Mouse (Mus musculus) spleen, adult 2 months (tissue): ENCODE measurements at regions not wholly inside any gene's neighbourhood (a gene's known extent, or its start where the extent isn't known, plus 50 kb on each side); places are given as distances from the start of the nearest gene placed in this dataset.

ENCODE experiments used
- DNase-seq, 2 experiments: peaks; one replicate each; pipeline versions ENCODE4 v3.0.0 to v3.0.0-alpha.2; 2012 to 2021; ENCODE audit warnings: low spot score in 2 of 2, low read depth in 1 of 2
- H3K27ac ChIP-seq: fragments of 200-500 bp; 2 replicates; pipeline ENCODE4 v1.5.1; 2012; ENCODE audit warnings: low read length, inconsistent platforms; ENCODE audit not compliant: insufficient read depth
- H3K27me3 ChIP-seq: fragments of 200-500 bp; 2 replicates; pipeline ENCODE4 v1.6.1; 2012; ENCODE audit warnings: mild to moderate bottlenecking, moderate library complexity, low read length, inconsistent platforms; ENCODE audit not compliant: control insufficient read depth, insufficient read depth
- H3K36me3 ChIP-seq: fragments of 200-500 bp; 2 replicates; pipeline ENCODE4 v1.6.1; 2012; ENCODE audit warnings: mild to moderate bottlenecking, low read length, inconsistent platforms; ENCODE audit not compliant: control insufficient read depth, insufficient read depth
- H3K4me1 ChIP-seq: fragments of 200-500 bp; 2 replicates; pipeline ENCODE4 v1.6.1; 2011; ENCODE audit warnings: inconsistent platforms; ENCODE audit not compliant: control insufficient read depth, insufficient read depth, insufficient read length
- H3K4me3 ChIP-seq: fragments of 200-500 bp; 2 replicates; pipeline ENCODE4 v1.5.1; 2011; ENCODE audit warnings: mild to moderate bottlenecking, inconsistent platforms; ENCODE audit not compliant: insufficient read depth, insufficient read length; ENCODE audit errors: extremely low read depth
- CTCF ChIP-seq: fragments of 200-500 bp; IDR thresholded peaks from 2 replicates; pipeline ENCODE4 v1.5.1; 2011; ENCODE audit warnings: mild to moderate bottlenecking, inconsistent platforms; ENCODE audit not compliant: insufficient read depth, insufficient read length, insufficient replicate concordance; ENCODE audit errors: extremely low read depth
- POLR2A ChIP-seq: fragments of 200-500 bp; IDR thresholded peaks from 2 replicates; pipeline ENCODE4 v1.6.1; 2011; ENCODE audit warnings: low read depth, low read length, inconsistent platforms
- WGBS: fragments of 180-500 bp; shearing (Covaris S2); methylation state at CpG from one replicate; pipeline ENCODE4 v1.1.7; 2018; 5-methylcytosine and 5-hydroxymethylcytosine counted together

- WGBS: 90% methylated on average over 5 of the region's 5 CpGs
- no peaks in the 10 kb centered on the region for H3K27me3 ChIP-seq
- H3K4me1 ChIP-seq: no peaks in the 10 kb centered on the region
- TF ChIP-seq POLR2A (no peak), CTCF (no peak)
- DNase-seq: no peak
- no peak overlapping the region for H3K4me3 ChIP-seq
- H3K27ac ChIP-seq: no peak overlapping the region
- no peaks in the 10 kb centered on the region for H3K36me3 ChIP-seq
These were observed 598.4 kb upstream of the Fam92a start for GRCm38 (mm10) chr4:12770131-12770780.

- no peaks in the 10 kb centered on the region for H3K27me3 ChIP-seq
- H3K4me3 ChIP-seq: no peak overlapping the region
- DNase-seq: no peak
- no peak overlapping the region for H3K27ac ChIP-seq
- no peaks in the 10 kb centered on the region for H3K36me3 ChIP-seq
- TF ChIP-seq POLR2A (no peak), CTCF (no peak)
- no peaks in the 10 kb centered on the region for H3K4me1 ChIP-seq
These were observed 597.3 kb upstream of the Fam92a start for GRCm38 (mm10) chr4:12769092-12769491.

- TF ChIP-seq POLR2A (no peak), CTCF (no peak)
- DNase-seq: no peak
These were observed 594.9 kb upstream of the Fam92a start for GRCm38 (mm10) chr4:12766763-12767162.

GRCm38 (mm10) chr4:12750817-12751216, 579.0 kb upstream of the Fam92a start:
- Histone ChIP-seq H3K27ac (no peak overlapping the region), H3K27me3 (no peaks in the 10 kb centered on the region), H3K4me3 (no peak overlapping the region), H3K36me3 (no peaks in the 10 kb centered on the region), H3K4me1 (no peaks in the 10 kb centered on the region)
- TF ChIP-seq CTCF: no peak
- no peak for TF ChIP-seq POLR2A
- DNase-seq: no peak
- 87% methylated on average over 2 of the region's 2 CpGs for WGBS

More at GRCm38 (mm10) chr4:12766763-12767162, 594.9 kb upstream of the Fam92a start:
- WGBS: 83% methylated on average over 1 of the region's 1 CpGs
- Histone ChIP-seq H3K4me1 (no peaks in the 10 kb centered on the region), H3K36me3 (no peaks in the 10 kb centered on the region), H3K4me3 (no peak overlapping the region), H3K27me3 (no peaks in the 10 kb centered on the region), H3K27ac (no peak overlapping the region)

GRCm38 (mm10) chr4:12749874-12750273, 578.1 kb upstream of the Fam92a start:
- no peak overlapping the region for H3K27ac ChIP-seq
- H3K4me3 ChIP-seq: no peak overlapping the region; the same call in 1 of the 2 replicates
- no peak for DNase-seq
- no peaks in the 10 kb centered on the region for H3K4me1 ChIP-seq
- TF ChIP-seq POLR2A: no peak
- TF ChIP-seq CTCF: no peak
- 79% methylated on average over 1 of the region's 1 CpGs for WGBS
- no peaks in the 10 kb centered on the region for H3K36me3 ChIP-seq
- H3K27me3 ChIP-seq: no peaks in the 10 kb centered on the region

- Histone ChIP-seq H3K27ac (no peak overlapping the region), H3K4me1 (no peaks in the 10 kb centered on the region), H3K36me3 (no peaks in the 10 kb centered on the region), H3K27me3 (no peaks in the 10 kb centered on the region), H3K4me3 (no peak overlapping the region)
- DNase-seq: no peak
- 81% methylated on average over 5 of the region's 5 CpGs for WGBS
- TF ChIP-seq CTCF (no peak), POLR2A (no peak)
These were observed 572.0 kb upstream of the Fam92a start for GRCm38 (mm10) chr4:12743714-12744327.

- no peak overlapping the region for H3K4me3 ChIP-seq
- WGBS: 78% methylated on average over 3 of the region's 3 CpGs
- no peak for TF ChIP-seq CTCF
- no peak for TF ChIP-seq POLR2A
- no peaks in the 10 kb centered on the region for H3K36me3 ChIP-seq
- H3K27me3 ChIP-seq: no peaks in the 10 kb centered on the region; the same call in 1 of the 2 replicates
- no peaks in the 10 kb centered on the region for H3K4me1 ChIP-seq
- DNase-seq: no peak
- no peak overlapping the region for H3K27ac ChIP-seq
These were observed 564.6 kb upstream of the Fam92a start for GRCm38 (mm10) chr4:12736411-12736810.
